8 mouse cellular contexts compared by ENCODE assay signal in the genomic region with DNA sequence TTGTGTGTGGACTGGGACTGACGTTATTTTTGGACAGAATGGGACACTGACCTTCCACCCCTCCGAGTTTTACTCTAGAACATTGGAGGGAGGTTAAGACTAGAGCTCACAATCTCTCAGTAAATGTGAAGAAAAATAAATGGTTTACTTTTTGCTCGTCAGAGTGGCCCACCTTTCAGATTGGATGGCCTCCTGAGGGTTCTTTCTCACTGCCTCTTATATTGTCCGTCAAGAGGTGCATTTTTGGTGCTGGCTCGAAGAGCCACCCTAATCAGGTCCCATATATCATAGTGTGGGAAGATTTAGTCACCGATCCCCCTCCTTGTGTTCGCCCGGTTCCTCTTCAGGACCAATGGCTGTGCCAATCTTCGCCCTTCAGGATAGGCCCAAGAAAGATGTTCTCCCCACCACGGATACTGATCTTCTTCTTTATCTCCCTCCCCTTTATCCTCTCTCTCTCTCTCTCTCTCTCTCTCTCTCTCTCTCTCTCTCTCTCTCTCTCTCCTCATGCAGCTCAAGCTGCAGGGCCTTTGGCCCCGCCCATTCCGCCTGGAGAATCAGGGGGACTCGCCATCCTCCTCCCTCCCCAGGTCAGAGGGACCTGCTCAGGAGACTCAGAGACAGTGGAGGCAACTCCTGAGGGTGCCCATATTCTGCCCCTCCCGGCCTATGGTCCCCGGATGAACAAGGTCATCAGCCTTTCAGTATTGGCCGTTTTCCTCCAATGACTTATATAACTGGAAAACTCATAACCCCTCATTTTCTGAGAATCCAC. TPM values are rescaled to one million over a fixed set of nuclear protein-coding genes. Genes with fewer than 3 reads are reported as not detected.
A peak's percentile ranks its signal among the peaks of the same experiment; 100 is the strongest.
DNase-seq lines count a peak whose midpoint lies in the region; ATAC-seq and TF ChIP-seq lines count a peak whose summit lies in the region.

No protein-coding gene starts in this region.

- no peak for TF ChIP-seq EP300 in CH12.LX (IDR thresholded peaks at IDR 0.05; ENCODE audit: low read length)

- no peaks in the 10 kb centered on the region for H3K27me3 ChIP-seq in CH12.LX (replicated peaks)
- H3K27me3 ChIP-seq in heart, embryonic 13.5 days (replicated peaks) = no peaks in the 10 kb centered on the region
- no peaks in the 10 kb centered on the region for H3K27me3 ChIP-seq in limb, embryonic 12.5 days
- no peaks in the 10 kb centered on the region for H3K27me3 ChIP-seq in myocyte (ENCODE audit: control insufficient read depth, insufficient read depth, insufficient read length)

- WGBS in heart, embryonic 13.5 days = 35% methylated on average over 16 of the region's 16 CpGs
- 62% methylated on average over 16 of the region's 16 CpGs for WGBS in limb, embryonic 12.5 days

- in situ Hi-C loops in CH12.LX (cut with MboI; ENCODE audit: low pct_ligation_motif_present, low pct_unique_long_range_greater_than_20kb, low sequenced_read_pairs) = no loop called here

- H3K9ac ChIP-seq in CH12.LX (ENCODE audit: insufficient read depth, low read depth) = peak overlapping the region; percentile 89
- peak overlapping the region; percentile 93 for H3K9ac ChIP-seq in heart, embryonic 13.5 days
- H3K9ac ChIP-seq in limb, embryonic 12.5 days (replicated peaks) = peak overlapping the region; percentile 75

- H3K36me3 ChIP-seq in CH12.LX (replicated peaks in 1 of 2; ENCODE audit: control insufficient read depth in 1 of 2, insufficient read depth in 1 of 2, low read length in 1 of 2) = peaks cover 32 to 62% of the 10 kb centered on the region in 2 experiments
- H3K36me3 ChIP-seq in heart, embryonic 13.5 days = peaks cover 57% of the 10 kb centered on the region
- H3K36me3 ChIP-seq in limb, embryonic 12.5 days = peaks cover 56% of the 10 kb centered on the region
- no peaks in the 10 kb centered on the region for H3K36me3 ChIP-seq in myocyte (ENCODE audit: control insufficient read depth, insufficient read depth)

- peaks cover 3 to 49% of the 10 kb centered on the region in 2 experiments for H3K4me1 ChIP-seq in CH12.LX (ENCODE audit: control insufficient read depth in 1 of 2, insufficient read depth in 2 of 2)
- peaks cover 20% of the 10 kb centered on the region for H3K4me1 ChIP-seq in heart, embryonic 13.5 days
- H3K4me1 ChIP-seq in limb, embryonic 12.5 days (replicated peaks) = peaks cover 12% of the 10 kb centered on the region

- dilution Hi-C loops in CH12.LX (cut with MboI; ENCODE audit: extremely low pct_ligation_motif_present, extremely low pct_unique_long_range_greater_than_20kb, low sequenced_read_pairs) = no loop called here

- no peak for TF ChIP-seq RAD21 in CH12.LX (IDR thresholded peaks at IDR 0.05; ENCODE audit: low read depth, low read length)

- H3K4me2 ChIP-seq in CH12.LX (ENCODE audit: insufficient read depth, low read depth, poor library complexity, severe bottlenecking) (peak overlapping the region; percentile 63), myocyte (ENCODE audit: low read depth) (peak overlapping the region; percentile 70)
- peak overlapping the region; percentile 79 for H3K4me2 ChIP-seq in heart, embryonic 13.5 days
- peak overlapping the region; percentile 70 for H3K4me2 ChIP-seq in limb, embryonic 12.5 days

- TF ChIP-seq POLR2A in CH12.LX (IDR thresholded peaks at IDR 0.05; ENCODE audit: low read depth, low read length) (peak; percentile 34), myocyte (IDR thresholded peaks at IDR 0.05; ENCODE audit: insufficient read length, low read depth) (no peak)

- peak overlapping the region; percentile 32 for H3ac ChIP-seq in myocyte (ENCODE audit: control insufficient read depth, insufficient read length)

- peaks cover 53% of the 10 kb centered on the region for H3K79me2 ChIP-seq in CH12.LX (replicated peaks; ENCODE audit: control insufficient read depth, extremely low read depth, insufficient read depth, poor library complexity, severe bottlenecking)
- peaks cover 24% of the 10 kb centered on the region for H3K79me2 ChIP-seq in myocyte (ENCODE audit: control insufficient read depth, insufficient read depth)

- peak overlapping the region; percentile 76 to 83 (median 82) for H3K4me3 ChIP-seq in CH12.LX (replicated peaks in 1 of 3; ENCODE audit: low read depth in 2 of 3, low read length in 2 of 3, poor library complexity in 1 of 3)
- peak overlapping the region; percentile 94 for H3K4me3 ChIP-seq in heart, embryonic 13.5 days
- peak overlapping the region; percentile 76 for H3K4me3 ChIP-seq in limb, embryonic 12.5 days (replicated peaks)
- H3K4me3 ChIP-seq in myocyte = peak overlapping the region; percentile 81

- no peaks in the 10 kb centered on the region for H3K9me3 ChIP-seq in CH12.LX (replicated peaks; ENCODE audit: low read length)
- H3K9me3 ChIP-seq in heart, embryonic 13.5 days = no peaks in the 10 kb centered on the region
- H3K9me3 ChIP-seq in limb, embryonic 12.5 days = peaks cover 40% of the 10 kb centered on the region

- DNase-seq in 3134 (ENCODE audit: extremely low read depth, insufficient read length, low spot score) = peak; percentile 64
- DNase-seq in CH12.LX (ENCODE audit: extremely low read depth) = peak; percentile 58
- DNase-seq in cerebellum, postnatal 14 days = peak; percentile 16 to 29
- no peak for DNase-seq in left cerebral cortex, adult 11 months (ENCODE audit: low spot score)

- no peak for TF ChIP-seq CTCF in CH12.LX (conservative IDR thresholded peaks at IDR 0.05 in 1 of 2, IDR thresholded peaks at IDR 0.05 in 1 of 2; ENCODE audit: low read depth in 2 of 2, low read length in 2 of 2)

- H3K27ac ChIP-seq in CH12.LX (ENCODE audit: insufficient read depth, low read depth) = peak overlapping the region; percentile 73; the same call in 1 of the 2 replicates
- H3K27ac ChIP-seq in heart, embryonic 13.5 days (replicated peaks) = peak overlapping the region; percentile 88
- H3K27ac ChIP-seq in limb, embryonic 12.5 days = peak overlapping the region; percentile 88

- ATAC-seq in heart, embryonic 13.5 days (ENCODE audit: extremely low read depth, insufficient number of reproducible peaks, low FRiP score, low TSS enrichment) = no peak
- ATAC-seq in limb, embryonic 12.5 days (ENCODE audit: insufficient number of reproducible peaks, insufficient read depth, low FRiP score, low TSS enrichment, low read depth) = no peak
- no peak for ATAC-seq in frontal cortex, adult (ENCODE audit: low TSS enrichment)

TF ChIP-seq in CH12.LX, 34 proteins besides CTCF, POLR2A, EP300 and RAD21 (continues in another document):
- TF ChIP-seq ETS1 (conservative IDR thresholded peaks at IDR 0.05; ENCODE audit: low read depth, low read length) (no peak), ELF1 (IDR thresholded peaks at IDR 0.05; ENCODE audit: low read depth, low read length) (no peak), JUN (IDR thresholded peaks at IDR 0.05; ENCODE audit: insufficient read depth, low read depth, low read length) (no peak), ZC3H11A (IDR thresholded peaks at IDR 0.05; ENCODE audit: low read depth, low read length) (no peak), IRF4 (IDR thresholded peaks at IDR 0.05; ENCODE audit: low read depth, low read length) (0 out of 2 replicates have a peak, but pooled peaks have one; percentile 21), TCF12 (IDR thresholded peaks at IDR 0.05; ENCODE audit: low read depth, low read length) (0 out of 2 replicates have a peak, but pooled peaks have one; percentile 30), HCFC1 (IDR thresholded peaks at IDR 0.05; ENCODE audit: low read depth, low read length) (peak; percentile 16; the same call in 1 of the 2 replicates), PAX5 (IDR thresholded peaks at IDR 0.05; ENCODE audit: low read length) (no peak), USF2 (conservative IDR thresholded peaks at IDR 0.05; ENCODE audit: low read depth, low read length) (no peak), UBTF (IDR thresholded peaks at IDR 0.05; ENCODE audit: low read depth, low read length) (peak; percentile 19; the same call in 1 of the 2 replicates), NRF1 (IDR thresholded peaks at IDR 0.05; ENCODE audit: low read depth, low read length) (no peak), MYC (IDR thresholded peaks at IDR 0.05; ENCODE audit: low read depth, low read length) (no peak), SIN3A (IDR thresholded peaks at IDR 0.05; ENCODE audit: low read length) (peak; percentile 75)

TF ChIP-seq in myocyte, 11 proteins besides CTCF, POLR2A, EP300 and RAD21:
- TF ChIP-seq USF1 (IDR thresholded peaks at IDR 0.05; ENCODE audit: low read depth) (no peak), MYOD1 (IDR thresholded peaks at IDR 0.05; ENCODE audit: control insufficient read depth in 1 of 3, insufficient read length in 2 of 3, low read depth in 2 of 3) (no peak), TCF3 (IDR thresholded peaks at IDR 0.05; ENCODE audit: insufficient read length, low read depth) (no peak), E2F4 (IDR thresholded peaks at IDR 0.05; ENCODE audit: insufficient read depth) (no peak), SRF (IDR thresholded peaks at IDR 0.05; ENCODE audit: control insufficient read depth, insufficient read length, low read depth) (no peak), MAX (IDR thresholded peaks at IDR 0.05; ENCODE audit: low read depth) (no peak), CEBPB (IDR thresholded peaks at IDR 0.05; ENCODE audit: insufficient read depth, poor library complexity, severe bottlenecking) (no peak)

RNA-seq across cellular contexts. Expression of a gene that starts 1.1 kb away (rescaled TPM):
- total RNA-seq in CH12.LX (2012; rRNA removed) = 21.1 and 28.1 TPM in 2 replicates
- 24.9 and 31.1 TPM in 2 replicates for total RNA-seq in CH12.LX (2014; rRNA removed)
- 26.1 and 28.6 TPM in 2 replicates for polyA plus RNA-seq in CH12.LX (2012; ENCODE audit: insufficient read length, low read depth)
- 5.0 and 5.1 TPM in 2 replicates for polyA plus RNA-seq in heart, embryonic 13.5 days (2015; fragmentation: Nextera tagmentation; extraction: Ambion mirVana)
- polyA plus RNA-seq in limb, embryonic 12.5 days (2016; fragmentation: Nextera tagmentation; extraction: Ambion mirVana) = 10.3 and 10.4 TPM in 2 replicates
- polyA plus RNA-seq in myocyte (2012; fragmentation: generic; extraction: Trizol) = 0.53 TPM

RNA-seq across cellular contexts. Expression of a gene that starts 55.3 kb away (rescaled TPM):
- total RNA-seq in CH12.LX (2012; rRNA removed) (54.8 and 68.8 TPM in 2 replicates), CH12.LX (2014; rRNA removed) (86.3 and 96.7 TPM in 2 replicates)
- polyA plus RNA-seq in CH12.LX (2012; ENCODE audit: insufficient read length, low read depth) (44.4 and 58.8 TPM in 2 replicates), myocyte (2012; fragmentation: generic; extraction: Trizol) (5.3 TPM)
- 11.6 and 11.7 TPM in 2 replicates for polyA plus RNA-seq in heart, embryonic 13.5 days (2015; fragmentation: Nextera tagmentation; extraction: Ambion mirVana)
- 49.0 and 55.8 TPM in 2 replicates for polyA plus RNA-seq in limb, embryonic 12.5 days (2016; fragmentation: Nextera tagmentation; extraction: Ambion mirVana)
